Mouse (Mus musculus): ENCODE data around the gene Pibf1. TPM values are rescaled to one million over a fixed set of nuclear protein-coding genes. Genes with fewer than 3 reads are reported as not detected.

Pibf1 gene
- polyA plus RNA-seq, 1 experiment from 2014 or later, result 11.9 TPM

DNA sequence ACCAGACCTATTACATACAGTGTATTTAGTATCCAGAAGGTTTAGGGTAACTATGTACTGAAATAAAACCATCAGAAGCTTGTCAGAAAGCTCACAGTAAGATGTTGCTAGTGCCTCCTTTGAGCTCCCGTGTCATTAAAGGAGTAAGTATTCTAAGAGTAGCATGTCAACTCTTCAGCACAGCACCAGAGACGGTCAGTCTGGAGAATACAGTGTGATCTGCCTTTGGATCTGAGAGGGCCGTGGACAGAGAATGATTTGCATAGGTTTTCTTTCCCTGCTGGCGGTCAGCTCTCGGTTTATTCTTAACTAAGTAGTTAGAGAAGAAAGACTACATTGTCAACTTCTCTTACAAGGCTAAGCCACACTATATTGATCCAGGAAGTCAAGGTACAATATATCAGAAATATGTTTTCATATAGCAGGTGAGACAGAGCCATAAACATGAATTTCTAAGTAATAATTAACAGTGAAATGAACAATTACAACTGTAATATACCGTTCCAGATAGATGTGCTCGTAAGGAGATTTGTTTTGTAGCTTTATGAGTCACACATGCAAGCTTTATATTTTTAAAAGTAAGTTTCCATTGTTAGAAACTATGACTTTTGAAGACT is 119.3 kb downstream of the Pibf1 start:
- H3K36me3 ChIP-seq, result no peaks in the 10 kb centered on the region
- no peak overlapping the region for H3K4me3 ChIP-seq
- no peak overlapping the region for H3K27ac ChIP-seq
- WGBS, result 82% methylated on average over 7 of the region's 7 CpGs
- H3K4me1 ChIP-seq (replicated peaks), result no peaks in the 10 kb centered on the region
- no peak overlapping the region for H3K9ac ChIP-seq
- no peak for ATAC-seq (replicated peaks; ENCODE audit: insufficient number of reproducible peaks, insufficient read depth, low FRiP score, low read depth)
- no peaks in the 10 kb centered on the region for H3K9me3 ChIP-seq (replicated peaks)
- no peak overlapping the region for H3K4me2 ChIP-seq
- no peaks in the 10 kb centered on the region for H3K27me3 ChIP-seq

GRCm38 (mm10) chr14:99219757-99220171 is 120.5 kb downstream of the Pibf1 start:
- H3K27ac ChIP-seq, result no peak overlapping the region
- no peaks in the 10 kb centered on the region for H3K27me3 ChIP-seq
- H3K9me3 ChIP-seq (replicated peaks), result no peaks in the 10 kb centered on the region
- ATAC-seq (replicated peaks; ENCODE audit: insufficient number of reproducible peaks, insufficient read depth, low FRiP score, low read depth), result no peak
- no peaks in the 10 kb centered on the region for H3K36me3 ChIP-seq
- no peak overlapping the region for H3K4me3 ChIP-seq
- H3K4me2 ChIP-seq, result no peak overlapping the region; the same call in 1 of the 2 replicates
- H3K9ac ChIP-seq, result no peak overlapping the region
- 28% methylated on average over 9 of the region's 9 CpGs for WGBS
- no peaks in the 10 kb centered on the region for H3K4me1 ChIP-seq (replicated peaks)

DNA sequence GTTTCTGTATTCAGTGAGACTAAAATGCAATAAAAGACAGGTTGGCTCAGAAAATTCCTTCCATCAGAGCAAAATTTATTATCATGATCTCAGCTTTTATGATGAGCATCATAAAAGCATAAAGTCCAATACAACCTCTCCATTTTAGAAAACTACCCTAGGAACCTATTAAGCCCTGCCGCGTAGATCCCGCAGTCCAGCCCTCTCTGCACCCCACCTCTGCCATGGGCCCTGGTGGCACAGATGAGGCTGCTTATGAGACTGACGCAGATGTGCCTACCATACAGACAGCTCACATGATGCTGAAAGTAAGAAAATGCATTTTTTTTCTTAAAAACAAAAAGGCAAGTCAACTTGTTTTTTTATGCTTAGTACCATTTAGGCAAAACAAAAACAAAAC is 126.7 kb downstream of the Pibf1 start:
- H3K36me3 ChIP-seq, result no peaks in the 10 kb centered on the region
- no peak for ATAC-seq (replicated peaks; ENCODE audit: insufficient number of reproducible peaks, insufficient read depth, low FRiP score, low read depth)
- H3K27ac ChIP-seq, result no peak overlapping the region
- H3K9me3 ChIP-seq (replicated peaks), result no peaks in the 10 kb centered on the region
- 93% methylated on average over 4 of the region's 4 CpGs for WGBS
- no peak overlapping the region for H3K4me2 ChIP-seq
- no peaks in the 10 kb centered on the region for H3K4me1 ChIP-seq (replicated peaks)
- H3K9ac ChIP-seq, result no peak overlapping the region
- H3K27me3 ChIP-seq, result no peaks in the 10 kb centered on the region
- H3K4me3 ChIP-seq, result no peak overlapping the region

GRCm38 (mm10) chr14:99229071-99229780 is 130.0 kb downstream of the Pibf1 start:
- Histone ChIP-seq H3K27me3 (no peaks in the 10 kb centered on the region), H3K4me3 (no peak overlapping the region), H3K4me1 (replicated peaks) (no peaks in the 10 kb centered on the region), H3K27ac (no peak overlapping the region), H3K36me3 (no peaks in the 10 kb centered on the region), H3K9ac (no peak overlapping the region), H3K9me3 (replicated peaks) (no peaks in the 10 kb centered on the region), H3K4me2 (no peak overlapping the region)
- 76% methylated on average over 11 of the region's 11 CpGs for WGBS
- no peak for ATAC-seq (replicated peaks; ENCODE audit: insufficient number of reproducible peaks, insufficient read depth, low FRiP score, low read depth)

DNA sequence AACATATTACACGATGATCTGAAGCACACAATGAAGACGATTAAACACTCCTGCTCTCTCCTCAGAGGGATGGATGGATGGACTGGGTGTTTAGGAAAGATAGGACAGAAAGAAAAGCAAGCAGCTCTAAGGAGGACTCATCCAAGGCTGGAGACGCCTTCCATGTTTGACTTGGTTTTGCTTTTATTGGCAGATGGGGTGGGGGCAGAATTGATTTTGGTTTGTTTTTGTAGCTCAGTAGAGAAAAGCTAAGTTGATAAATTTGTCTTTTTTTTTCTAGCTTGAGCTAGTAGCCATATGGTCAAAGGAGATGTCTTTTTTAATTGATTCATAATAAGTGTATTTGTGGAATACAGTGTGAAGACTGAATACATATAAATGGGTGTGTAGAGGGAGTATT is 133.8 kb downstream of the Pibf1 start:
- Histone ChIP-seq H3K27ac (no peak overlapping the region), H3K9ac (no peak overlapping the region), H3K36me3 (no peaks in the 10 kb centered on the region), H3K4me3 (no peak overlapping the region), H3K4me1 (replicated peaks) (no peaks in the 10 kb centered on the region), H3K27me3 (no peaks in the 10 kb centered on the region), H3K9me3 (replicated peaks) (no peaks in the 10 kb centered on the region), H3K4me2 (no peak overlapping the region)
- WGBS, result 89% methylated on average over 3 of the region's 3 CpGs
- no peak for ATAC-seq (replicated peaks; ENCODE audit: insufficient number of reproducible peaks, insufficient read depth, low FRiP score, low read depth)

GRCm38 (mm10) chr14:99237115-99237514 is 137.9 kb downstream of the Pibf1 start:
- WGBS, result 64% methylated on average over 5 of the region's 5 CpGs
- Histone ChIP-seq H3K9ac (no peak overlapping the region), H3K27me3 (no peaks in the 10 kb centered on the region), H3K4me1 (replicated peaks) (no peaks in the 10 kb centered on the region), H3K36me3 (no peaks in the 10 kb centered on the region), H3K27ac (no peak overlapping the region), H3K4me3 (no peak overlapping the region), H3K9me3 (replicated peaks) (no peaks in the 10 kb centered on the region), H3K4me2 (no peak overlapping the region)
- no peak for ATAC-seq (replicated peaks; ENCODE audit: insufficient number of reproducible peaks, insufficient read depth, low FRiP score, low read depth)

DNA sequence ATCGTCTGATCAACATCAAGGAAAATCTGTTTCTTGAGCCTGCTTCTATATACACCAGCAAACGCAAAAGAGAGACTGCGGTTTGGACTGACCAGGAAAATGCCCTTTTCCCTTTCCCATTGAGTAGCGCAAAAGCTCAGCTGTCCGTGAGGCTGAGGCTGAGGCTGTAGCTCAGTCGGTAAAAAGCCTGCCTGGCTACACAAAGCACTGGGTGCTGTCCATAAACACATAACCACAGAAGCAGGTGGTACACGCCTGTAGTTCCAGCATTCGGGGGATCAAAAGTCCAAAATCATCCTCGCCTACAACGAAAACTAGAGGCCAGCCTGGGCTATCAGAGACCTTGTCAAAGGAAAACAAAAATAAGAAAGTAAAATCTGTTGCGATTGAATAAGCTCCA is 141.3 kb downstream of the Pibf1 start:
- Histone ChIP-seq H3K36me3 (no peaks in the 10 kb centered on the region; the same call in 1 of the 2 replicates), H3K9ac (no peak overlapping the region), H3K4me3 (no peak overlapping the region), H3K4me2 (no peak overlapping the region), H3K9me3 (replicated peaks) (no peaks in the 10 kb centered on the region), H3K27ac (no peak overlapping the region), H3K4me1 (replicated peaks) (no peaks in the 10 kb centered on the region), H3K27me3 (no peaks in the 10 kb centered on the region)
- ATAC-seq (replicated peaks; ENCODE audit: insufficient number of reproducible peaks, insufficient read depth, low FRiP score, low read depth), result no peak
- 84% methylated on average over 11 of the region's 11 CpGs for WGBS

DNA sequence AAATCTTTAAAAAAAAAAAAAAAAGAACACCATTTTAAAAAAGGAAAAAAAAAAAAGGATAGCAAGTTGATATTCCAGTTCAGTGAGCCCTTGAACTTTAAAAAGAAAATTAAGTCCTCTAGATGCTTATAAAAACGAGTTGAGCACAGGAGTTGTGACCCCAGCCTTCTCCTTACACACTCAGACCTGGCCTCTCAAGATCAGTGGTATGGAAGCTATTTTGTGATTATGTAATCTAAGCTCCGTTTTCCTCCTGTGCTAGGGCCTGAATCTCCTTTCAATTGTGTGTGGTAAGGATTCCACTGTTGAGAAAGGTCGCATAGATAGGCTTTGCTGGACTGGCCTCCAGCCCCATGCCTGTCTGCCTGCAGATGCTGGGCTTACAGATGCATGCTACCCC is 145.3 kb downstream of the Pibf1 start:
- Histone ChIP-seq H3K4me3 (no peak overlapping the region), H3K27ac (no peak overlapping the region), H3K9me3 (replicated peaks) (no peaks in the 10 kb centered on the region), H3K9ac (no peak overlapping the region), H3K27me3 (no peaks in the 10 kb centered on the region), H3K4me1 (replicated peaks) (no peaks in the 10 kb centered on the region), H3K36me3 (no peaks in the 10 kb centered on the region; the same call in none of the 2 replicates), H3K4me2 (no peak overlapping the region)
- 54% methylated on average over 3 of the region's 3 CpGs for WGBS
- no peak for ATAC-seq (replicated peaks; ENCODE audit: insufficient number of reproducible peaks, insufficient read depth, low FRiP score, low read depth)

GRCm38 (mm10) chr14:99262026-99262425 is 162.8 kb downstream of the Pibf1 start:
- Histone ChIP-seq H3K4me2 (no peak overlapping the region), H3K9ac (no peak overlapping the region), H3K27ac (no peak overlapping the region), H3K4me1 (replicated peaks) (peaks cover 2% of the 10 kb centered on the region; the same call in 1 of the 2 replicates), H3K27me3 (no peaks in the 10 kb centered on the region), H3K4me3 (no peak overlapping the region), H3K36me3 (no peaks in the 10 kb centered on the region), H3K9me3 (replicated peaks) (no peaks in the 10 kb centered on the region)
- no peak for ATAC-seq (replicated peaks; ENCODE audit: insufficient number of reproducible peaks, insufficient read depth, low FRiP score, low read depth)
- 93% methylated on average over 12 of the region's 12 CpGs for WGBS

- Histone ChIP-seq H3K4me2 (no peak overlapping the region), H3K27ac (no peak overlapping the region), H3K36me3 (no peaks in the 10 kb centered on the region), H3K9ac (no peak overlapping the region), H3K9me3 (replicated peaks) (no peaks in the 10 kb centered on the region), H3K4me3 (no peak overlapping the region), H3K27me3 (no peaks in the 10 kb centered on the region), H3K4me1 (replicated peaks) (peaks cover 2% of the 10 kb centered on the region; the same call in 1 of the 2 replicates)
- 59% methylated on average over 6 of the region's 6 CpGs for WGBS
- ATAC-seq (replicated peaks; ENCODE audit: insufficient number of reproducible peaks, insufficient read depth, low FRiP score, low read depth), result no peak
These were observed 164.6 kb downstream of the Pibf1 start for GRCm38 (mm10) chr14:99263816-99264215.

- H3K27ac ChIP-seq, result no peak overlapping the region
- no peak overlapping the region for H3K4me3 ChIP-seq
- ATAC-seq (replicated peaks; ENCODE audit: insufficient number of reproducible peaks, insufficient read depth, low FRiP score, low read depth), result no peak
- no peaks in the 10 kb centered on the region for H3K9me3 ChIP-seq (replicated peaks)
- H3K4me2 ChIP-seq, result no peak overlapping the region
- H3K27me3 ChIP-seq, result no peaks in the 10 kb centered on the region
- no peak overlapping the region for H3K9ac ChIP-seq
- peaks cover 2% of the 10 kb centered on the region; the same call in 1 of the 2 replicates for H3K4me1 ChIP-seq (replicated peaks)
- 66% methylated on average over 14 of the region's 14 CpGs for WGBS
- no peaks in the 10 kb centered on the region for H3K36me3 ChIP-seq
These were observed 166.6 kb downstream of the Pibf1 start for GRCm38 (mm10) chr14:99265791-99266190.

- Histone ChIP-seq H3K9ac (no peak overlapping the region), H3K4me2 (no peak overlapping the region), H3K36me3 (no peaks in the 10 kb centered on the region), H3K27me3 (no peaks in the 10 kb centered on the region), H3K27ac (no peak overlapping the region), H3K9me3 (replicated peaks) (no peaks in the 10 kb centered on the region), H3K4me1 (replicated peaks) (peaks cover 2% of the 10 kb centered on the region; the same call in 1 of the 2 replicates), H3K4me3 (no peak overlapping the region)
- ATAC-seq (replicated peaks; ENCODE audit: insufficient number of reproducible peaks, insufficient read depth, low FRiP score, low read depth), result no peak
- whole genome bisulfite sequencing, result 76% methylated on average over 5 of the region's 5 CpGs
These were observed 167.5 kb downstream of the Pibf1 start for GRCm38 (mm10) chr14:99266749-99267148.

Measured in heart, embryonic 15.5 days (tissue).